ENCODE assay signal across 17 mouse cellular contexts in the genomic region with DNA sequence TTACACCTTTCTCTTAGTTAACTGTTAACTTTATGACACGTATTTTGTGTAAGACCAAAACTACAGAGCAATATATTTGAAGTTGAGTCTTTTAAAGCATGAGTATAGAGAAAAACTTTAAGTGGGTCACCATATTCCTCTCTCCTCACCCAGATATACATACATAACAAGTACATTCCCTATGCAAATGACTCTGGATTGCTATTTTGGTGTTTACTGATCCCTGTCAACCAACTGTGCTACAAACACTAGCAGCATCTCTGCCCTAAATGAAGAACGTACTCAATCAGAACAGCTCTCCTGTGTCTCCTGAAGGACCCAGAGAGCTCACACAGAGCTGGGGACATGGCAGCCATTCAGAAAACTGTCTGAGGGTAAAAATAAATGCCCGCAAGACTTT.
"Had no signal": no experiment of that assay in that cellular context is flagged by ENCODE, and none has a peak within 500 bp of the region (broad histone marks: within the 10 kb centered on the region; RNA-seq: fewer than 3 reads in every experiment).

No protein-coding gene starts in this region.

- ATAC-seq: liver, embryonic 12.5 days; liver, postnatal 0 days; lung, postnatal 0 days; midbrain, embryonic 13.5 days; midbrain, embryonic 15.5 days; midbrain, embryonic 16.5 days had no signal

- DNase-seq: left cerebral cortex, postnatal 4 days; liver; liver, embryonic 13.5 days; liver, postnatal 0 days; lung, adult 18-20 months; lung, adult 2 months; lung, embryonic 14.5 days; lung, postnatal 10 days; lung, postnatal 14 days; lung, postnatal 36 days; lung, postnatal 4 days; midbrain, embryonic 14.5 days had no signal
